Mouse (Mus musculus): Measurements from ENCODE around the gene Abcb11. TPM values are rescaled to one million over a fixed set of nuclear protein-coding genes. Genes with fewer than 3 reads are reported as not detected.

Gene Abcb11
- polyA plus RNA-seq, 1 experiment from 2014 or later = not detected

GRCm38 (mm10) chr2:69247081-69247480, 95.3 kb downstream of the Abcb11 start:
- H3K27ac ChIP-seq = no peak overlapping the region
- no peak overlapping the region for H3K9ac ChIP-seq
- no peak overlapping the region for H3K4me3 ChIP-seq
- H3K27me3 ChIP-seq = no peaks in the 10 kb centered on the region
- H3K9me3 ChIP-seq = no peaks in the 10 kb centered on the region
- H3K36me3 ChIP-seq = no peaks in the 10 kb centered on the region
- H3K4me1 ChIP-seq (replicated peaks) = peaks cover 11% of the 10 kb centered on the region
- ATAC-seq (ENCODE audit: low FRiP score) = no peak
- 96% methylated on average over 1 of the region's 1 CpGs for WGBS
- no peak overlapping the region for H3K4me2 ChIP-seq

GRCm38 (mm10) chr2:69244924-69245323, 97.5 kb downstream of the Abcb11 start:
- H3K27me3 ChIP-seq = no peaks in the 10 kb centered on the region
- peaks cover 11% of the 10 kb centered on the region for H3K4me1 ChIP-seq (replicated peaks)
- no peak overlapping the region for H3K4me3 ChIP-seq
- H3K36me3 ChIP-seq = no peaks in the 10 kb centered on the region
- H3K4me2 ChIP-seq = no peak overlapping the region
- ATAC-seq (ENCODE audit: low FRiP score) = no peak
- no peak overlapping the region for H3K27ac ChIP-seq
- 20% methylated on average over 2 of the region's 2 CpGs for WGBS
- H3K9ac ChIP-seq = no peak overlapping the region
- H3K9me3 ChIP-seq = no peaks in the 10 kb centered on the region

- H3K9me3 ChIP-seq = no peaks in the 10 kb centered on the region
- no peak overlapping the region for H3K27ac ChIP-seq
- 79% methylated on average over 9 of the region's 9 CpGs for WGBS
- no peak overlapping the region for H3K9ac ChIP-seq
- H3K4me3 ChIP-seq = no peak overlapping the region
- H3K4me1 ChIP-seq (replicated peaks) = no peaks in the 10 kb centered on the region
- H3K27me3 ChIP-seq = no peaks in the 10 kb centered on the region
- no peak overlapping the region for H3K4me2 ChIP-seq
- ATAC-seq (ENCODE audit: low FRiP score) = no peak
- no peaks in the 10 kb centered on the region for H3K36me3 ChIP-seq
These were observed 103.1 kb downstream of the Abcb11 start for GRCm38 (mm10) chr2:69239315-69239714.

- H3K36me3 ChIP-seq = no peaks in the 10 kb centered on the region
- 46% methylated on average over 5 of the region's 5 CpGs for WGBS
- ATAC-seq (ENCODE audit: low FRiP score) = no peak
- H3K27ac ChIP-seq = no peak overlapping the region
- H3K9ac ChIP-seq = no peak overlapping the region
- H3K4me1 ChIP-seq (replicated peaks) = no peaks in the 10 kb centered on the region
- no peak overlapping the region for H3K4me3 ChIP-seq
- no peaks in the 10 kb centered on the region for H3K9me3 ChIP-seq
- H3K27me3 ChIP-seq = no peaks in the 10 kb centered on the region
- no peak overlapping the region for H3K4me2 ChIP-seq
These were observed 107.3 kb downstream of the Abcb11 start for GRCm38 (mm10) chr2:69234976-69235678.

- H3K36me3 ChIP-seq = no peaks in the 10 kb centered on the region
- H3K4me2 ChIP-seq = no peak overlapping the region
- no peaks in the 10 kb centered on the region for H3K9me3 ChIP-seq
- H3K27ac ChIP-seq = no peak overlapping the region
- H3K4me1 ChIP-seq (replicated peaks) = 0 out of 2 replicates have a peak, but pooled peaks cover 6% of the 10 kb centered on the region
- no peaks in the 10 kb centered on the region for H3K27me3 ChIP-seq
- no peak overlapping the region for H3K4me3 ChIP-seq
- no peak overlapping the region for H3K9ac ChIP-seq
- ATAC-seq (ENCODE audit: low FRiP score) = no peak
These were observed 110.3 kb downstream of the Abcb11 start for GRCm38 (mm10) chr2:69232101-69232500.

GRCm38 (mm10) chr2:69230137-69230536, 112.3 kb downstream of the Abcb11 start:
- Histone ChIP-seq H3K4me1 (replicated peaks) (0 out of 2 replicates have a peak, but pooled peaks cover 6% of the 10 kb centered on the region), H3K9me3 (no peaks in the 10 kb centered on the region), H3K4me2 (no peak overlapping the region), H3K27me3 (no peaks in the 10 kb centered on the region), H3K36me3 (no peaks in the 10 kb centered on the region), H3K4me3 (no peak overlapping the region), H3K27ac (no peak overlapping the region), H3K9ac (no peak overlapping the region)
- ATAC-seq (ENCODE audit: low FRiP score) = no peak
- 85% methylated on average over 2 of the region's 2 CpGs for WGBS

GRCm38 (mm10) chr2:69228635-69229034, 113.8 kb downstream of the Abcb11 start:
- WGBS = 57% methylated on average over 6 of the region's 6 CpGs
- peak; percentile 32; the same call in 1 of the 2 replicates for ATAC-seq (ENCODE audit: low FRiP score)
- Histone ChIP-seq H3K9me3 (no peaks in the 10 kb centered on the region), H3K36me3 (no peaks in the 10 kb centered on the region), H3K27me3 (no peaks in the 10 kb centered on the region), H3K4me3 (no peak overlapping the region), H3K4me2 (no peak overlapping the region), H3K9ac (no peak overlapping the region), H3K4me1 (replicated peaks) (0 out of 2 replicates have a peak, but pooled peaks cover 6% of the 10 kb centered on the region), H3K27ac (peak overlapping the region; percentile 66; the same call in 1 of the 2 replicates)

- ATAC-seq (ENCODE audit: low FRiP score) = no peak
- H3K4me1 ChIP-seq (replicated peaks) = peaks cover 8% of the 10 kb centered on the region; the same call in 1 of the 2 replicates
- H3K4me3 ChIP-seq = no peak overlapping the region
- H3K27me3 ChIP-seq = no peaks in the 10 kb centered on the region
- no peak overlapping the region for H3K9ac ChIP-seq
- no peak overlapping the region for H3K27ac ChIP-seq
- WGBS = 86% methylated on average over 9 of the region's 9 CpGs
- H3K9me3 ChIP-seq = no peaks in the 10 kb centered on the region
- no peaks in the 10 kb centered on the region for H3K36me3 ChIP-seq
- H3K4me2 ChIP-seq = no peak overlapping the region
These were observed 115.5 kb downstream of the Abcb11 start for GRCm38 (mm10) chr2:69226876-69227275.

GRCm38 (mm10) chr2:69224724-69225123, 117.7 kb downstream of the Abcb11 start:
- Histone ChIP-seq H3K4me3 (no peak overlapping the region), H3K27ac (no peak overlapping the region), H3K9me3 (no peaks in the 10 kb centered on the region), H3K4me2 (no peak overlapping the region), H3K27me3 (no peaks in the 10 kb centered on the region), H3K4me1 (replicated peaks) (peaks cover 10% of the 10 kb centered on the region), H3K36me3 (no peaks in the 10 kb centered on the region), H3K9ac (no peak overlapping the region)
- WGBS = 75% methylated on average over 2 of the region's 2 CpGs
- ATAC-seq (ENCODE audit: low FRiP score) = no peak

- no peak overlapping the region for H3K4me3 ChIP-seq
- H3K9me3 ChIP-seq = no peaks in the 10 kb centered on the region
- peaks cover 8% of the 10 kb centered on the region for H3K4me1 ChIP-seq (replicated peaks)
- H3K4me2 ChIP-seq = no peak overlapping the region
- no peak for ATAC-seq (ENCODE audit: low FRiP score)
- H3K27me3 ChIP-seq = no peaks in the 10 kb centered on the region
- H3K27ac ChIP-seq = no peak overlapping the region
- no peak overlapping the region for H3K9ac ChIP-seq
- WGBS = 57% methylated on average over 10 of the region's 10 CpGs
- H3K36me3 ChIP-seq = no peaks in the 10 kb centered on the region
These were observed 119.6 kb downstream of the Abcb11 start for GRCm38 (mm10) chr2:69222815-69223214.

GRCm38 (mm10) chr2:69221868-69222416, 120.5 kb downstream of the Abcb11 start:
- Histone ChIP-seq H3K27ac (no peak overlapping the region), H3K4me1 (replicated peaks) (peaks cover 8% of the 10 kb centered on the region), H3K9me3 (no peaks in the 10 kb centered on the region), H3K9ac (no peak overlapping the region), H3K27me3 (no peaks in the 10 kb centered on the region), H3K36me3 (no peaks in the 10 kb centered on the region), H3K4me3 (no peak overlapping the region), H3K4me2 (no peak overlapping the region)
- no peak for ATAC-seq (ENCODE audit: low FRiP score)
- 28% methylated on average over 5 of the region's 5 CpGs for WGBS

- ATAC-seq (ENCODE audit: low FRiP score) = no peak
- Histone ChIP-seq H3K4me1 (replicated peaks) (peaks cover 16% of the 10 kb centered on the region; the same call in 1 of the 2 replicates), H3K4me3 (no peak overlapping the region), H3K36me3 (no peaks in the 10 kb centered on the region), H3K4me2 (no peak overlapping the region), H3K27me3 (no peaks in the 10 kb centered on the region), H3K9ac (no peak overlapping the region), H3K27ac (no peak overlapping the region), H3K9me3 (no peaks in the 10 kb centered on the region)
- 64% methylated on average over 7 of the region's 7 CpGs for WGBS
These were observed 127.2 kb downstream of the Abcb11 start for GRCm38 (mm10) chr2:69215242-69215641.

- 77% methylated on average over 10 of the region's 10 CpGs for WGBS
- Histone ChIP-seq H3K36me3 (no peaks in the 10 kb centered on the region), H3K4me1 (replicated peaks) (peaks cover 11% of the 10 kb centered on the region; the same call in 1 of the 2 replicates), H3K9ac (no peak overlapping the region), H3K4me2 (no peak overlapping the region), H3K9me3 (no peaks in the 10 kb centered on the region), H3K4me3 (no peak overlapping the region), H3K27me3 (no peaks in the 10 kb centered on the region), H3K27ac (no peak overlapping the region)
- ATAC-seq (ENCODE audit: low FRiP score) = no peak
These were observed 129.8 kb downstream of the Abcb11 start for GRCm38 (mm10) chr2:69212652-69213051.
